Mouse (Mus musculus): ENCODE results near the gene Catspere2. TPM values are rescaled to one million over a fixed set of nuclear protein-coding genes. Genes with fewer than 3 reads are reported as not detected.
"Not testable (repeated sequence)": the region's sequence is repeated elsewhere in the genome, so short reads cannot be mapped to it uniquely, and the experiment has no call there.

Catspere2 gene
- total RNA-seq (2014; rRNA removed; ENCODE audit: low replicate concordance) (not detected in 2 replicates), polyA plus RNA-seq (2015; fragmentation: Nextera tagmentation; extraction: Ambion mirVana) (0.12 and 0.21 TPM in 2 replicates)

GRCm38 (mm10) chr1:177983024-177983450 is at the start of gene Catspere2:
TSS of gene Catspere2 (plus strand) at chr1:177983423.
- not testable (repeated sequence) for H3K36me3 ChIP-seq (replicated peaks; ENCODE audit: control insufficient read depth, insufficient read depth, low read length); H3K9me3 ChIP-seq (replicated peaks; ENCODE audit: control insufficient read depth, low read length); H3K4me1 ChIP-seq (ENCODE audit: control insufficient read depth, insufficient read depth); H3K27me3 ChIP-seq (ENCODE audit: control insufficient read depth, insufficient read depth, low read length)
- Histone ChIP-seq H3K9ac (replicated peaks; ENCODE audit: low read depth, low read length) (0 out of 2 replicates have a peak within 1 kb of the TSS, but pooled peaks have one; percentile 46), H3K4me3 (ENCODE audit: low read depth, low read length) (peak within 1 kb of the TSS; percentile 69), H3K4me2 (ENCODE audit: low read depth, low read length) (peak within 1 kb of the TSS; percentile 66), H3K27ac (ENCODE audit: low read depth) (peak within 1 kb of the TSS; percentile 65)
- WGBS, result under 1% methylated on average over 19 of the region's 21 CpGs
- ATAC-seq (ENCODE audit: insufficient read depth, low read depth), result peak; percentile 99
- peak; percentile 98 for DNase-seq (ENCODE audit: low spot score)

DNA sequence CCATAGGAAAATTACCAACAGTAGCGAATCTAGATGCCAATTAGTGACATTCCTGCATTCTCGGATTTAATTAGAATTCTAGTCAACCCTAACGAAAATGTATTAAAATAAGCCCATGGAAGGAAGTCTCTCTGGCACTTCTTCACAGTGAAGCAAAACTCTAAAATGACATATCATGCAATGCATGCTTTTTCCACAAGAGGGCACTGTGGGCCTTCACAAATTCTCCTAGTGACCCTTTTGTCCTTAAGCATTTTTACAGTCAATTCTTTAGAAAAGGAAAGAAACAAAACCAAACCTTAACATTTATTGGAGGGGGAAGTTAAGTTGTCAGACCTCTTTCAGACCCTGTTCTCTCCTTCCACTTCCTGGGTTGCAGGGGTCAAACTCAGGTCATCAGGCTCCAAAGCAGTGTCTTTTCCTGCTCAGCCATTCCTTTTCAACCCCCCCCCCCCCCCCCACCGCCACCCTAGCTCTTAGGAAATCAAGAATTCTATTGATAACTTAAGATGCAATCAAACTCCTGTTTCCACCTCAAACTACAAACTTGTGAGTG is 42.7 kb upstream of the Catspere2 start:
- not testable (repeated sequence) for H3K9ac ChIP-seq (replicated peaks; ENCODE audit: low read depth, low read length); ATAC-seq (ENCODE audit: insufficient read depth, low read depth); H3K4me1 ChIP-seq (ENCODE audit: control insufficient read depth, insufficient read depth); H3K27me3 ChIP-seq (ENCODE audit: control insufficient read depth, insufficient read depth, low read length); H3K9me3 ChIP-seq (replicated peaks; ENCODE audit: control insufficient read depth, low read length); H3K27ac ChIP-seq (ENCODE audit: low read depth); H3K36me3 ChIP-seq (replicated peaks; ENCODE audit: control insufficient read depth, insufficient read depth, low read length); H3K4me3 ChIP-seq (ENCODE audit: low read depth, low read length); DNase-seq (ENCODE audit: low spot score); H3K4me2 ChIP-seq (ENCODE audit: low read depth, low read length)
- peak; percentile 55 for TF ChIP-seq CTCF (IDR thresholded peaks at IDR 0.05; ENCODE audit: low read depth)
- 6% methylated on average over 2 of the region's 4 CpGs for WGBS

GRCm38 (mm10) chr1:177981276-177981675 is 1.9 kb upstream of the Catspere2 start:
- H3K4me3 ChIP-seq (ENCODE audit: low read depth, low read length), result no peak overlapping the region
- no peaks in the 10 kb centered on the region for H3K27me3 ChIP-seq (ENCODE audit: control insufficient read depth, insufficient read depth, low read length)
- TF ChIP-seq CTCF (IDR thresholded peaks at IDR 0.05; ENCODE audit: low read depth) (no peak), EP300 (IDR thresholded peaks at IDR 0.05; ENCODE audit: low read depth) (no peak)
- H3K36me3 ChIP-seq (replicated peaks; ENCODE audit: control insufficient read depth, insufficient read depth, low read length), result no peaks in the 10 kb centered on the region
- 72% methylated on average over 1 of the region's 1 CpGs for WGBS
- no peak overlapping the region for H3K27ac ChIP-seq (ENCODE audit: low read depth)
- H3K9ac ChIP-seq (replicated peaks; ENCODE audit: low read depth, low read length), result no peak overlapping the region
- H3K4me2 ChIP-seq (ENCODE audit: low read depth, low read length), result no peak overlapping the region
- no peak for ATAC-seq (ENCODE audit: insufficient read depth, low read depth)
- H3K9me3 ChIP-seq (replicated peaks; ENCODE audit: control insufficient read depth, low read length), result no peaks in the 10 kb centered on the region
- H3K4me1 ChIP-seq (ENCODE audit: control insufficient read depth, insufficient read depth), result no peaks in the 10 kb centered on the region
- DNase-seq (ENCODE audit: low spot score), result no peak

DNA sequence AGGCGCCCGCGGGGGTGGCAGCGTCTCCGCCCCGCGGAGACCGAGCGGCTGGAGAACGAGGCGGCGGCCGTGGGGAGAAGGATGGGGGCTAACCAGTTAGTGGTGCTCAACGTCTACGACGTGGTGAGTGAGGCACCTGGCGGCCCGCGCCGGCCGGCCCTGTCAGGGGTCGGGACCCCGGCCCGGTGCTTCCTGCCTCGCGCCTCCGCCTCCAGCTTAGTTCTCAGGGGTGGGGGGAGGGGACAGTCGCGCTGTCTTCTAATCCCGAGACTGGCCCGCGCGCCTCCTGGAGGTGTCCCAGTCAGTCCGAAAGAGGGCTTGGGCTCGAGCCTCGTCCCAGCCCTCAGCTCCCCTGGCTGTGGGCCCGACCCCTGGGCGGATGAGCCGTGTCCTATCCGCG is 359 bp downstream of the Catspere2 start:
- H3K4me3 ChIP-seq (ENCODE audit: low read depth, low read length), result peak overlapping the region; percentile 69
- not testable (repeated sequence) for DNase-seq (ENCODE audit: low spot score); H3K36me3 ChIP-seq (replicated peaks; ENCODE audit: control insufficient read depth, insufficient read depth, low read length); H3K27me3 ChIP-seq (ENCODE audit: control insufficient read depth, insufficient read depth, low read length); H3K4me1 ChIP-seq (ENCODE audit: control insufficient read depth, insufficient read depth); H3K9me3 ChIP-seq (replicated peaks; ENCODE audit: control insufficient read depth, low read length)
- H3K27ac ChIP-seq (ENCODE audit: low read depth), result peak overlapping the region; percentile 65
- WGBS, result under 1% methylated on average over 24 of the region's 41 CpGs
- 0 out of 2 replicates have a peak overlapping the region, but pooled peaks have one; percentile 46 for H3K9ac ChIP-seq (replicated peaks; ENCODE audit: low read depth, low read length)
- H3K4me2 ChIP-seq (ENCODE audit: low read depth, low read length), result peak overlapping the region; percentile 66
- ATAC-seq (ENCODE audit: insufficient read depth, low read depth), result peak; percentile 34

GRCm38 (mm10) chr1:177984206-177984605 is 983 bp downstream of the Catspere2 start:
- ATAC-seq (ENCODE audit: insufficient read depth, low read depth) (no peak), DNase-seq (ENCODE audit: low spot score) (no peak)
- Histone ChIP-seq H3K4me2 (ENCODE audit: low read depth, low read length) (peak overlapping the region; percentile 25; the same call in 1 of the 2 replicates), H3K9me3 (replicated peaks; ENCODE audit: control insufficient read depth, low read length) (no peaks in the 10 kb centered on the region), H3K36me3 (replicated peaks; ENCODE audit: control insufficient read depth, insufficient read depth, low read length) (no peaks in the 10 kb centered on the region), H3K9ac (replicated peaks; ENCODE audit: low read depth, low read length) (no peak overlapping the region), H3K27ac (ENCODE audit: low read depth) (no peak overlapping the region), H3K27me3 (ENCODE audit: control insufficient read depth, insufficient read depth, low read length) (no peaks in the 10 kb centered on the region), H3K4me3 (ENCODE audit: low read depth, low read length) (peak overlapping the region; percentile 11; the same call in 1 of the 2 replicates), H3K4me1 (ENCODE audit: control insufficient read depth, insufficient read depth) (no peaks in the 10 kb centered on the region)
- TF ChIP-seq CTCF (IDR thresholded peaks at IDR 0.05; ENCODE audit: low read depth) (no peak), EP300 (IDR thresholded peaks at IDR 0.05; ENCODE audit: low read depth) (no peak)
- 63% methylated on average over 9 of the region's 9 CpGs for WGBS

DNA sequence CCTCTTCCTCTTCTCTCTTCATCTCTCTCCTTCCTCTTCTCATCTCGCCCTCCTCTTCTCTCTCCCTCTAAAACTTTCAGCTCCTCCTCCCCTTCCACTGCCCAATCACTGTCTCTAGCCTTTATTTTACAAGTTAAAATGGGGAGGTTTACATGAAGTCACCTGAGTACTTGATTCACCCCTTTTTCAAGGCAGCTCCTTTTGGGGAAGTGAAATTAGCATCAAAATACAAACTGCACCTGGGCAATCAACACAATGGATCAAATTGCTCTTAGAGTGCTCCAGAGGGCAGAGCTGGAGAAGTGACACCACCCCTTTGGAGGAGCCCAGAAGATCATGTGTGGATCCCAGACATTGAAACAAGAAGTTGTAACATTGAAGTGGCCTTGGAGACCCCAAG is 4.3 kb downstream of the Catspere2 start:
- H3K9me3 ChIP-seq (replicated peaks; ENCODE audit: control insufficient read depth, low read length); H3K27ac ChIP-seq (ENCODE audit: low read depth); ATAC-seq (ENCODE audit: insufficient read depth, low read depth); DNase-seq (ENCODE audit: low spot score); H3K4me3 ChIP-seq (ENCODE audit: low read depth, low read length); H3K36me3 ChIP-seq (replicated peaks; ENCODE audit: control insufficient read depth, insufficient read depth, low read length); H3K27me3 ChIP-seq (ENCODE audit: control insufficient read depth, insufficient read depth, low read length); H3K9ac ChIP-seq (replicated peaks; ENCODE audit: low read depth, low read length); H3K4me2 ChIP-seq (ENCODE audit: low read depth, low read length); H3K4me1 ChIP-seq (ENCODE audit: control insufficient read depth, insufficient read depth): not testable (repeated sequence)
- 91% methylated on average over 1 of the region's 1 CpGs for WGBS

DNA sequence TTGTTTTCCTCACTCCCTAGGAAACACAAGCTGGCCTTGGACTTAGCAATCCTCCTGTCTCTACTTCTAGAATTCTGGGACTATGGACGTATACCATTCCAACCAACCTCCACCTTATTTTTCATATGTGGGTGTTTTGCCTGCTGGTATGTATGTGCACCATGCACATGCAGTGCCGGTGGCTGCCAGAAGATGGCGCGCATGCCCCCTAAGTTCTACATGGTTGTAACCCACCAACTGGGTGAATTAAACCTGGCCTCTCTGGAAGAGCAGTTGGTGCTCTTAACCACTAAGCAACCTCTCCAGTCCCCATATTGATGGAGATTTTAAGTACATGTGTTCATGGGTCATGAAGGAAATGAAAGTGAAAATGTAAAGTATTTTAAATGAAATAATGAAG is 89.6 kb downstream of the Catspere2 start:
- H3K36me3 ChIP-seq (replicated peaks; ENCODE audit: control insufficient read depth, insufficient read depth, low read length); H3K9me3 ChIP-seq (replicated peaks; ENCODE audit: control insufficient read depth, low read length); H3K27me3 ChIP-seq (ENCODE audit: control insufficient read depth, insufficient read depth, low read length); H3K4me1 ChIP-seq (ENCODE audit: control insufficient read depth, insufficient read depth); H3K27ac ChIP-seq (ENCODE audit: low read depth); H3K9ac ChIP-seq (replicated peaks; ENCODE audit: low read depth, low read length); H3K4me3 ChIP-seq (ENCODE audit: low read depth, low read length); ATAC-seq (ENCODE audit: insufficient read depth, low read depth); H3K4me2 ChIP-seq (ENCODE audit: low read depth, low read length); DNase-seq (ENCODE audit: low spot score): not testable (repeated sequence)
- 59% methylated on average over 4 of the region's 4 CpGs for WGBS

- not testable (repeated sequence) for H3K27me3 ChIP-seq (ENCODE audit: control insufficient read depth, insufficient read depth, low read length); H3K4me2 ChIP-seq (ENCODE audit: low read depth, low read length); H3K36me3 ChIP-seq (replicated peaks; ENCODE audit: control insufficient read depth, insufficient read depth, low read length); H3K9me3 ChIP-seq (replicated peaks; ENCODE audit: control insufficient read depth, low read length); H3K4me3 ChIP-seq (ENCODE audit: low read depth, low read length); H3K9ac ChIP-seq (replicated peaks; ENCODE audit: low read depth, low read length); ATAC-seq (ENCODE audit: insufficient read depth, low read depth); H3K4me1 ChIP-seq (ENCODE audit: control insufficient read depth, insufficient read depth); DNase-seq (ENCODE audit: low spot score); H3K27ac ChIP-seq (ENCODE audit: low read depth)
These were observed 114.6 kb downstream of the Catspere2 start for GRCm38 (mm10) chr1:178097865-178098264.

All from heart, postnatal 0 days (tissue).